Mouse (Mus musculus): ENCODE results near the gene Tead2.

DNA sequence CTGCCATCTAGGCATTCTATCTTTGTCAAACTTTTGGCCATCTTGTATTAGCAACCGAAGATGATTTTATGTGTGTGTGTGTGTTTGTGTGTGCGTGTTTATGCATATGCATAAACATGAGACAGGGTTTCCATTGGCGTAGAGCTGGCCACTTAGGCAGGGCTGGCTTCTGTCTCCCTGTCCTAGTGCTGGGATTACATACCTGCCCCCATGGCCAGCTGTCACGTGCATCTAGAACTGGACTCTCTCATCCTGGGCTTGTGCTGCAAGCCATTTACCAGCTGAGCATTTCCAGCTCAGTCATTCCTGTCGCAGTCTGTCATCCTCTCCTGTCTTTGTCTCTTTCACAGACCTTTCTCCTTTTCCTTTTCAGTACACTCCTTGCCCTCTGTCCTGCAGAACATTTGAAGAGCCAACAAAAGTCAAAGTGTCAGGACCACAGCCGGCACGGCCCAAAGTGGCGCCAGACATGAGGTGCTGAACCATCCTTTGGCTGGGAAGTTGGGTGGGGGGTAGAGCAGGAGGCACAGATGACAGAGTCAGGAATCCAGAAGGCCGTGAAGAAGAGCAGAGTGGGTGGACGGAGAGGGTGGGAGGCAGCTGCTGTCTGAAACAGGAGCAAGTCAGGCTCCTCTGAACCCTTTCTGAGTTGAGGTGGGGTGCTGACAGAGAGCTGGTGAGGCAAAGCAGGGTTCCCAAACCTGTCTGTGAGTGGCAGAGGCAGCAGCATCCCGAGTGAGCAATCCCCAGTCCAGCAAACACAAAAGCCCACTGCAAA, 41.7 kb downstream of the Tead2 start:
- TF ChIP-seq CTCF (IDR thresholded peaks at IDR 0.05; ENCODE audit: extremely low read depth, insufficient read depth, insufficient read length, insufficient replicate concordance) (no peak), POLR2A (IDR thresholded peaks at IDR 0.05; ENCODE audit: low read depth, low read length) (no peak)
